Mouse (Mus musculus) lung, embryonic 15.5 days (tissue): ENCODE data around the gene Babam2. TPM values are rescaled to one million over a fixed set of nuclear protein-coding genes. Genes with fewer than 3 reads are reported as not detected.

Source experiments
- ATAC-seq: fragments of 200-750 bp; cut with Nextera tagmentation; 2 replicates; pipeline ENCODE4 v1.8.0; 2017; ENCODE audit warnings: moderate number of reproducible peaks, borderline replicate concordance; ENCODE audit not compliant: low FRiP score, low TSS enrichment; ENCODE audit errors: extremely low read depth
- H3K27ac ChIP-seq: fragments of 300-500 bp; sonication (generic); 2 replicates; pipeline ENCODE4 v1.5.1; 2015; ENCODE audit warnings: moderate library complexity, mild to moderate bottlenecking, inconsistent platforms
- H3K27me3 ChIP-seq: fragments of 300-500 bp; sonication (generic); 2 replicates; pipeline ENCODE4 v1.6.1; 2015; ENCODE audit warnings: inconsistent platforms
- H3K36me3 ChIP-seq: fragments of 300-500 bp; sonication (generic); 2 replicates; pipeline ENCODE4 v1.6.1; 2015; ENCODE audit warnings: inconsistent platforms
- H3K4me1 ChIP-seq: fragments of 300-500 bp; sonication (generic); 2 replicates; pipeline ENCODE4 v1.6.1; 2015; ENCODE audit warnings: inconsistent platforms
- H3K4me2 ChIP-seq: fragments of 300-500 bp; sonication (generic); 2 replicates; pipeline ENCODE4 v1.6.1; 2015; ENCODE audit warnings: inconsistent platforms, mild to moderate bottlenecking, moderate library complexity
- H3K4me3 ChIP-seq: fragments of 300-500 bp; sonication (generic); 2 replicates; pipeline ENCODE4 v1.5.1; 2015; ENCODE audit warnings: mild to moderate bottlenecking, inconsistent platforms
- H3K9ac ChIP-seq: fragments of 300-500 bp; sonication (generic); 2 replicates; pipeline ENCODE4 v1.6.1; 2015; ENCODE audit warnings: inconsistent platforms
- H3K9me3 ChIP-seq: fragments of 300-500 bp; sonication (generic); 2 replicates; pipeline ENCODE4 v1.6.1; 2016; ENCODE audit warnings: inconsistent platforms
- WGBS: fragments of 180-500 bp; shearing (Covaris S2); methylation state at CpG from one replicate; pipeline ENCODE4 v1.1.7; 2015; 5-methylcytosine and 5-hydroxymethylcytosine counted together
- polyA plus RNA-seq: library from polyadenylated mRNA; unstranded; fragments of >200 nt; fragmentation: Nextera tagmentation; extraction: Ambion mirVana; gene quantifications from 2 replicates; pipeline ENCODE4 v1.2.1, GENCODE M21; 2015

Babam2 gene
- polyA plus RNA-seq, 1 experiment from 2014 or later, result 59.9 TPM

DNA sequence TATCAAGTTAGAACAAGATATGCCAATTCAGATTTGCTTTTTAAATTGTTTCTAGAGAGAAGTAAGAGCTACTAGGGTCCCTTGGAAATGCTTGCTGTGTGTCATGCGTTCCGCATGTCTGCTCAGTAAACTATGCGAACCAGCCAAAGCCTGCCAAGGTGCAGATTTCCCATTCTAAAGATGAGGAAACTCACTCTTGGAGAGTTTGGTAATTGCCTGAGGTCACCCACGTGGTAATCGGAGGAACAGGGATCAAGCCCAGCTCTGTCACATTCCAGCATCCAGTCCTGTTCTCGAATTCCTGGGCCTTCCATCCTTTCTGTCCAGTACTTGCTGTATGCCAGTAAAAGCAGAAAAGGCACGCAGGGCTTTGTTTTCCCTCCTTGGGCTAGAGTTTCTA, 345.7 kb downstream of the Babam2 start:
- no peaks in the 10 kb centered on the region for H3K27me3 ChIP-seq
- no peak for ATAC-seq
- 74% methylated on average over 7 of the region's 7 CpGs for WGBS
- no peak overlapping the region for H3K4me2 ChIP-seq
- no peak overlapping the region for H3K27ac ChIP-seq
- H3K36me3 ChIP-seq, result no peaks in the 10 kb centered on the region
- no peaks in the 10 kb centered on the region for H3K9me3 ChIP-seq
- H3K4me3 ChIP-seq, result no peak overlapping the region
- H3K9ac ChIP-seq, result no peak overlapping the region
- no peaks in the 10 kb centered on the region for H3K4me1 ChIP-seq

DNA sequence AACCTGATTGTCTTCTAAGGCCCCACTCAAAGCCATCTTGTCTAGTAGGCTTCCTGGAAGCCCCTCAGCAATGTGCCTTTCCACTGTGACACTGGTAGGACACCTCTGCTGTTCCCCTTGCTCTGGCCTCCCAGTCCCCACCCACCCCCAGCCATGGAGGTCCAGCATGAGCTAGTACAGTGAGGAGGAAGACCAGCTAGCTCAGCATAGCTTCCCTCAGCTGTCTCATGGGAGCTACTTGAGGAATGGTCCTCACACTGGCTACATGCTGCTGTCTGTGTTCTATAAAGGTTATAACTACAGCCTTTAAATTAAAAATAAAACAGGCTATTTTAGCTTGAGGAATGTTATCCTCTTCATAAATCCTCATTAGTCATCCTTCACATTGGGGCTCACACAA, 346.5 kb downstream of the Babam2 start:
- no peak overlapping the region for H3K4me2 ChIP-seq
- no peaks in the 10 kb centered on the region for H3K36me3 ChIP-seq
- H3K9me3 ChIP-seq, result no peaks in the 10 kb centered on the region
- no peak for ATAC-seq
- no peak overlapping the region for H3K9ac ChIP-seq
- H3K4me1 ChIP-seq, result no peaks in the 10 kb centered on the region
- no peaks in the 10 kb centered on the region for H3K27me3 ChIP-seq
- H3K27ac ChIP-seq, result no peak overlapping the region
- no peak overlapping the region for H3K4me3 ChIP-seq

DNA sequence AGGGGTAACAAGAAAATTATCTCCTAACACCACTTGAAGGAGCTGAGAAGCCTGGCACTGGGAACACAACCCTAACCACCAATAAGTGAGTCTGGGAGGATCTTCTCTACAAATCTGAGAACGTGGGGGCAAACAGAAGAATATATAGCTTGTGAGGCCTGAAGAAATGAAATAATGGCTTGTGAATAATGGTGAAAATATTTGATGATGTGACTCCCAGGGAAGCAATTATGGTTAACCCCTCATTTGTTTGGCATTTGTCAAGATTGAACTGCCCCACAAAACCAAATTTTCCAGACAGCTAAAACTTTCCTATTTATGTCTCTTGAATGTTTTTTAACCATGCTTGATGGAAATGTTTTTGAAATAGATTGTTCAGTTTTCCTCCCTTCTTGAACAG, 354.4 kb downstream of the Babam2 start:
- no peak overlapping the region for H3K27ac ChIP-seq
- H3K36me3 ChIP-seq, result no peaks in the 10 kb centered on the region
- ATAC-seq, result no peak
- no peak overlapping the region for H3K4me2 ChIP-seq
- H3K27me3 ChIP-seq, result no peaks in the 10 kb centered on the region
- H3K9ac ChIP-seq, result no peak overlapping the region
- 43% methylated on average over 1 of the region's 1 CpGs for WGBS
- H3K9me3 ChIP-seq, result no peaks in the 10 kb centered on the region
- no peaks in the 10 kb centered on the region for H3K4me1 ChIP-seq
- H3K4me3 ChIP-seq, result no peak overlapping the region

GRCm38 (mm10) chr5:32052467-32052866, 355.0 kb downstream of the Babam2 start:
- Histone ChIP-seq H3K27ac (no peak overlapping the region), H3K4me1 (no peaks in the 10 kb centered on the region), H3K4me3 (no peak overlapping the region), H3K4me2 (no peak overlapping the region), H3K9ac (no peak overlapping the region), H3K36me3 (no peaks in the 10 kb centered on the region), H3K9me3 (no peaks in the 10 kb centered on the region), H3K27me3 (no peaks in the 10 kb centered on the region)
- ATAC-seq, result no peak
- 89% methylated on average over 1 of the region's 1 CpGs for WGBS

GRCm38 (mm10) chr5:32053476-32053875, 356.0 kb downstream of the Babam2 start:
- 61% methylated on average over 8 of the region's 8 CpGs for WGBS
- H3K9ac ChIP-seq, result no peak overlapping the region
- no peak overlapping the region for H3K27ac ChIP-seq
- no peak for ATAC-seq
- H3K27me3 ChIP-seq, result no peaks in the 10 kb centered on the region
- H3K36me3 ChIP-seq, result no peaks in the 10 kb centered on the region
- H3K4me3 ChIP-seq, result no peak overlapping the region
- no peaks in the 10 kb centered on the region for H3K9me3 ChIP-seq
- H3K4me1 ChIP-seq, result peaks cover 7% of the 10 kb centered on the region
- no peak overlapping the region for H3K4me2 ChIP-seq

DNA sequence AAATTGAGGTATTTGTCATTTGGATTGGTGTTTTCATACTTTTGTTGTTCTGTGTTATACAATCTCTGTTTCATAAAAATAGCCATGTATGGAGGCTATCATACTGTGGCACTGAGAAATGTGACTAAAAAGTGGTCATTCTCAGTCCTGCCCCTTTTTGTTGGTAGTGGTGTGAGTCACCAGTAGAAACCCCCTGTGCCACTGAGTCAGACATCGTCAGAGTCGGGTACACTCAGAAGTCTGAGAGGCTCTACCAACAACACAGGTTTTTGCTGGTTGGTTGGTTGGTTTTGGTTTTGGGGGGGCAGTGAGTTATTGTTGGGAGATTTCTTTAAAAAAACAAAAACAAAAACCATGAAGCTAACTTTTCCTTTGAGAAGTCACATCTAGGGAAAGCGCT, 358.2 kb downstream of the Babam2 start:
- Histone ChIP-seq H3K4me2 (no peak overlapping the region), H3K36me3 (no peaks in the 10 kb centered on the region), H3K4me1 (peaks cover 21% of the 10 kb centered on the region), H3K4me3 (no peak overlapping the region), H3K9me3 (no peaks in the 10 kb centered on the region), H3K9ac (no peak overlapping the region), H3K27ac (no peak overlapping the region), H3K27me3 (no peaks in the 10 kb centered on the region)
- ATAC-seq, result no peak
- WGBS, result 73% methylated on average over 3 of the region's 3 CpGs

GRCm38 (mm10) chr5:32056126-32056525, 358.6 kb downstream of the Babam2 start:
- WGBS, result 56% methylated on average over 1 of the region's 1 CpGs
- no peak overlapping the region for H3K4me2 ChIP-seq
- H3K27me3 ChIP-seq, result no peaks in the 10 kb centered on the region
- no peak overlapping the region for H3K4me3 ChIP-seq
- H3K4me1 ChIP-seq, result peaks cover 21% of the 10 kb centered on the region
- H3K9me3 ChIP-seq, result no peaks in the 10 kb centered on the region
- H3K9ac ChIP-seq, result no peak overlapping the region
- no peak for ATAC-seq
- H3K27ac ChIP-seq, result no peak overlapping the region
- H3K36me3 ChIP-seq, result no peaks in the 10 kb centered on the region

DNA sequence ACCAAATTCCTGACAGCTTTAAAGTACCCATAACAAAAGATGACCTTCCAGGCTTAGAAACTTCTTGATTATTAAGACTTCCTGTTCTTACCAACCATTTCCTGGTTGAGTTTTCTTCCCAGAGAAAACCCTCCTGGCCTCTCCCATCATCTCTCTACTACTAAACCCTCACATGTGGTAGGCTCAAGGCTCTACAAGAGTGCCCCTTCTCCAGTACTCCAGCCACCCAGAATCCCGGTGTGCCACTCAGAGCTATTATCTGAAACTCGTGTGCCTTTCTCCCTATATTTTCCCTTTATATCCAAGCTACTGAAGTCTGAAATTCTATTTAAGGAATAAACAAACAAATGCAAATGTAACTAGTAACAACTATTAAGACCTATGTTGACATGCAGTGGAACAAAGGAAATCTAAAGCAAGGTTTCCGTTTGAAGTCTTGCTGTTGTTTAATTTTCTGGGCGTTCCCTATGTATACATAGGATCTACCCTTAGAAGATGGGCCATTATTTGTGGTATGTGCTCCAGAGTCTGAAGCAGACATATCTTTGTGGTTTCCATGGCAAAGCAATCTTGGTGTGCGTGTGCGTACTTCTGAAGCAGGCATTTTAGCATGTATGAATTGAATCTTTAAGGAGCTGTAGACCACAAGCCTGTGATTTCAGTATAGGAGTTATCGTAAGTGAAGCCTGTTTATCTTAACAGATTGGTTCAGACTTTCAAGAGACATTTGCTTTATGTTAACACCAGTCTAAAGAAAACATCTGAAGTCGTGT, 361.2 kb downstream of the Babam2 start:
- ATAC-seq, result no peak
- Histone ChIP-seq H3K9ac (no peak overlapping the region), H3K4me2 (peak overlapping the region; percentile 39; the same call in 1 of the 2 replicates), H3K4me1 (peaks cover 21% of the 10 kb centered on the region), H3K4me3 (no peak overlapping the region), H3K36me3 (no peaks in the 10 kb centered on the region), H3K9me3 (no peaks in the 10 kb centered on the region), H3K27me3 (no peaks in the 10 kb centered on the region), H3K27ac (peak overlapping the region; percentile 62)
- WGBS, result 21% methylated on average over 8 of the region's 8 CpGs

GRCm38 (mm10) chr5:32059254-32059796, 361.8 kb downstream of the Babam2 start:
- Histone ChIP-seq H3K9ac (no peak overlapping the region), H3K4me1 (peaks cover 23% of the 10 kb centered on the region), H3K4me2 (peak overlapping the region; percentile 39), H3K27me3 (no peaks in the 10 kb centered on the region), H3K4me3 (0 out of 2 replicates have a peak overlapping the region, but pooled peaks have one; percentile 6), H3K27ac (peak overlapping the region; percentile 62), H3K36me3 (no peaks in the 10 kb centered on the region), H3K9me3 (no peaks in the 10 kb centered on the region)
- 28% methylated on average over 8 of the region's 8 CpGs for WGBS
- peak; percentile 72; the same call in 1 of the 2 replicates for ATAC-seq

DNA sequence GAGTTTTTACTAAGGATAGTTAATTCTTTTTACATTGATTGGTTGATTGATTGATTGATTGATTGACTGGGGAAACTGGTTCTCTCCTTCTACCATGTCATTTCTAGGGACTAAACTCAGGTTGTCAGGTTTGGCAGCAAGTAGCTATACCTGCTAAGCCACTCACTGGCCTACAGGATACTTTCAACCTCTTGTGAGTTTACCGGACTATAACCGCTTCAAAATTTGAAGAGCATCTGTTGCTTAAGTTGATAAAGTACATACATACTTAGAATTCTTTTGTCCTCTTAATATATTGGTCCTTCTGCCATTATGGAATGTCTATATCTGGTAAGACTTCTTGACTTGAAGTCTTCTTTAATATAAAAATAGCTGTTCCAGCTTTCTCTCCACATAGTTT, 363.0 kb downstream of the Babam2 start:
- no peak overlapping the region for H3K4me3 ChIP-seq
- H3K9ac ChIP-seq, result no peak overlapping the region
- H3K36me3 ChIP-seq, result no peaks in the 10 kb centered on the region
- no peak for ATAC-seq
- H3K27me3 ChIP-seq, result no peaks in the 10 kb centered on the region
- H3K27ac ChIP-seq, result no peak overlapping the region
- H3K9me3 ChIP-seq, result no peaks in the 10 kb centered on the region
- H3K4me2 ChIP-seq, result no peak overlapping the region
- WGBS, result 68% methylated on average over 2 of the region's 2 CpGs
- peaks cover 32% of the 10 kb centered on the region for H3K4me1 ChIP-seq

GRCm38 (mm10) chr5:32061854-32062253, 364.4 kb downstream of the Babam2 start:
- 79% methylated on average over 1 of the region's 1 CpGs for WGBS
- Histone ChIP-seq H3K4me1 (peaks cover 41% of the 10 kb centered on the region), H3K9me3 (no peaks in the 10 kb centered on the region), H3K4me3 (no peak overlapping the region), H3K27ac (no peak overlapping the region), H3K9ac (no peak overlapping the region), H3K4me2 (no peak overlapping the region), H3K27me3 (no peaks in the 10 kb centered on the region), H3K36me3 (no peaks in the 10 kb centered on the region)
- ATAC-seq, result no peak

- Histone ChIP-seq H3K36me3 (no peaks in the 10 kb centered on the region), H3K27me3 (no peaks in the 10 kb centered on the region), H3K4me2 (no peak overlapping the region), H3K4me3 (no peak overlapping the region), H3K4me1 (peaks cover 24% of the 10 kb centered on the region), H3K27ac (no peak overlapping the region), H3K9ac (no peak overlapping the region), H3K9me3 (no peaks in the 10 kb centered on the region)
- 60% methylated on average over 2 of the region's 2 CpGs for WGBS
- ATAC-seq, result peak; percentile 74
Measured at GRCm38 (mm10) chr5:32064341-32065105, 367.0 kb downstream of the Babam2 start.
